Mouse (Mus musculus) embryonic stem cell, embryonic (primary cell): ENCODE data around the gene Gm3752.
"Not testable (repeated sequence)": the region's sequence is repeated elsewhere in the genome, so short reads cannot be mapped to it uniquely, and the experiment has no call there.

Source experiments
- CTCF ChIA-PET, 4 experiments: fragments of 300-600 bp in 2 of 4; fragments of 350-600 bp in 2 of 4; sonication (Branson Sonifier 250); formaldehyde crosslinking; loops; one replicate each; lab custom pipeline; 2022; ENCODE audit warnings: inconsistent platforms in 2 of 4; lab: Charles Lee
- POLR2A ChIA-PET, 4 experiments: fragments of 300-600 bp in 2 of 4; fragments of 350-600 bp in 2 of 4; sonication (Branson Sonifier 250); formaldehyde crosslinking; loops; one replicate each; lab custom pipeline; 2022; ENCODE audit warnings: antibody characterized with exemption in 4 of 4, inconsistent platforms in 1 of 4; lab: Charles Lee

Gene Gm3752

GRCm38 (mm10) chr14:7483662-7484061 is at the start of gene Gm3752:
TSS of gene Gm3752 (minus strand) at chr14:7483762.
- CTCF ChIA-PET, POLR2A ChIA-PET: not testable (repeated sequence)

- POLR2A ChIA-PET, CTCF ChIA-PET: not testable (repeated sequence)
Measured at GRCm38 (mm10) chr14:7488731-7489130, 5.2 kb upstream of the Gm3752 start.

- POLR2A ChIA-PET, CTCF ChIA-PET: not testable (repeated sequence)
Measured at GRCm38 (mm10) chr14:7450817-7451216, 32.7 kb downstream of the Gm3752 start, which contains the start of gene Gm3755. TSS of gene Gm3755 (minus strand) at chr14:7450917.

- POLR2A ChIA-PET, CTCF ChIA-PET: not testable (repeated sequence)
Measured at GRCm38 (mm10) chr14:7422496-7422895, 61.1 kb downstream of the Gm3752 start.
